Mouse (Mus musculus) bone marrow, adult 2 months (tissue): Measurements from ENCODE around the gene Grin2a. TPM values are rescaled to one million over a fixed set of nuclear protein-coding genes. Genes with fewer than 3 reads are reported as not detected.

Experiments used
- H3K27ac ChIP-seq: fragments of 200-500 bp; 2 replicates; pipeline ENCODE4 v1.5.1; 2012; ENCODE audit warnings: low read depth, mild to moderate bottlenecking, control low read depth, inconsistent platforms, low read length; ENCODE audit not compliant: control insufficient read depth, poor library complexity, insufficient read depth
- H3K4me1 ChIP-seq: fragments of 200-500 bp; 2 replicates; pipeline ENCODE4 v1.6.1; 2011; ENCODE audit warnings: low read length; ENCODE audit not compliant: control insufficient read depth, insufficient read depth
- H3K4me3 ChIP-seq: fragments of 200-500 bp; replicated peaks from 2 replicates; pipeline ENCODE3; 2011; ENCODE audit warnings: mild to moderate bottlenecking, low read depth, low read length, control low read depth; ENCODE audit not compliant: control insufficient read depth
- CTCF ChIP-seq: fragments of 200-500 bp; IDR thresholded peaks from 2 replicates; pipeline ENCODE4 v1.5.1; 2011; ENCODE audit warnings: low read length, control low read depth; ENCODE audit not compliant: control insufficient read depth, insufficient read depth
- POLR2A ChIP-seq: fragments of 200-500 bp; IDR thresholded peaks from 2 replicates; pipeline ENCODE4 v1.6.1; 2011; ENCODE audit warnings: low read depth, mild to moderate bottlenecking, control low read depth, low read length, borderline replicate concordance; ENCODE audit not compliant: control insufficient read depth
- WGBS: fragments of 180-500 bp; shearing (Covaris S2); methylation state at CpG from one replicate; pipeline ENCODE4 v1.1.7; 2018; 5-methylcytosine and 5-hydroxymethylcytosine counted together
- polyA plus RNA-seq: library from polyadenylated mRNA; stranded (reverse); fragments of >200 nt; gene quantifications from 2 replicates; pipeline ENCODE4 v1.2.4, GENCODE M21; 2011; ENCODE audit warnings: low replicate concordance; ENCODE audit not compliant: missing spikeins, insufficient read depth, insufficient read length

Grin2a gene
- polyA plus RNA-seq, 1 experiment = 0.45 TPM

DNA sequence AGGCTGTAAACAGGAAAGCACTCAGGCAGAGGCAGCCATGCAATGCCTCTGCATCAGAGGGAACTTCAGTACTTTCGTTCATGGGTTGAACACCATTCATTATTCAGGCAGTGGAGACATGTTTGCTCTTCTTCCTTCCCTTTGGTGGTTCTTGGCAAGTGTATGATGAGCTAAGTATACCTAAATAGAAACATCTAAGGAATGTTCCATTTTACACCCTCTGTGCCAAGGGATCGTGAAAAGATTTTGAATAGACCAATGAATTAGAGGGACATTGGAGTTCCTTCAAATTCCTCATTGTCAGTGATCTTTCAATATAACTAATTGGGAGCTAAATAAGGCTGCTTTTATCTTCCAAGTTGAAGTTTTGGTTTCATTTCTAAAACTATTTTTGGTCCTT, 284.0 kb downstream of the Grin2a start:
- Histone ChIP-seq H3K4me1 (no peaks in the 10 kb centered on the region), H3K4me3 (no peak overlapping the region), H3K27ac (no peak overlapping the region)
- no peak for TF ChIP-seq CTCF
- no peak for TF ChIP-seq POLR2A
- WGBS = 70% methylated on average over 2 of the region's 2 CpGs

- TF ChIP-seq POLR2A (no peak), CTCF (no peak)
- Histone ChIP-seq H3K27ac (no peak overlapping the region), H3K4me1 (no peaks in the 10 kb centered on the region), H3K4me3 (no peak overlapping the region)
- 44% methylated on average over 2 of the region's 2 CpGs for WGBS
Observed at GRCm38 (mm10) chr16:9709921-9710320, 285.4 kb downstream of the Grin2a start.

DNA sequence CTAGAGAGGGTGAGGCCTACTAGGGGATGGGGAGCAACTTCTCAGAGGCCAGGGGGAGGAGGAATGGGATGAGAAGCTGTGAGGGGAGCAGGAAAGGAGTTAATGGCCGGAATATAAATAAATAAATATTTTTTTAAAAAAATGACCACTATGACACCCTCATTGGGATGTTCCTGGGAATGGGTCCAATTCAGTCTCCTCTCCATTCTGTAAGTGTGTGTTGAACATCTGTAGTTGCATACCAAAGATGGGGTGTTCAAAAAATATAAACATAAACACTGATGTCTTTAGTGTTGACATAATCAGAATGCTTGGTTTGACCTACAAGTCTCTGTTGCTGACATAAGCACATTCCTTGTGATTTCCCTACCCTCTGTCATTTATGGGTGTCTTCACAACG, 298.2 kb downstream of the Grin2a start:
- WGBS = 68% methylated on average over 2 of the region's 2 CpGs
- Histone ChIP-seq H3K27ac (no peak overlapping the region), H3K4me1 (no peaks in the 10 kb centered on the region), H3K4me3 (no peak overlapping the region)
- no peak for TF ChIP-seq POLR2A
- no peak for TF ChIP-seq CTCF

GRCm38 (mm10) chr16:9694081-9694480, 301.3 kb downstream of the Grin2a start:
- Histone ChIP-seq H3K4me1 (no peaks in the 10 kb centered on the region), H3K4me3 (no peak overlapping the region), H3K27ac (no peak overlapping the region)
- TF ChIP-seq POLR2A (no peak), CTCF (no peak)
- 53% methylated on average over 4 of the region's 4 CpGs for whole genome bisulfite sequencing

DNA sequence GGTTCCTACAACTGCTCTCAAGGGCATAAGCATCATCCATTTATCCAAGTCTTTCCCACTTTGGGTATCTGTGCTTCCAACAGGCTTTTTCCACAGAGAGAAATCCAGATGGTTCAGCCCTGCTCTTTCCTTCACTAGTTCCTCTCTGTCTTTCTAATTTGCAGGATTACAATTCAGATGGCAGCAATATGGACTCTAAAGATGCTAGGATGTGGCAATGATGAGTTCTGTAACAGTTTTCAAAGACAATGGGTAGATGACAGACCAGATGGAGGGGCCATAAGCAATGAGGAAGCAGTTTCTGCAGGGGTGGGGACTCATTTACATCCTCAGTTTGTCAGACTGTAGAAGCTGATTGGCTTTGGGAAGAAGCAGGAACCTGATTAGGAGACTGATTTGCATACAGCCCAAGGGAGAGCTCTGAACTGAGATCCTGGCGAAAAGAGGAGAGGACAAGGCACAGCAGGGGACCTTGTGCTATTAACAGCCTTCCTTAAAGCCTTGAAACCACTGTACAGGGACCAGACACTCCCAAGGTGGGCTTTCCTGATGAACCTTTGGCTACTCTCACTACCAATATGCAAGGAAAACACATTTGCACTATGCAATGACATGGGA, 306.7 kb downstream of the Grin2a start:
- Histone ChIP-seq H3K4me1 (no peaks in the 10 kb centered on the region), H3K4me3 (no peak overlapping the region), H3K27ac (no peak overlapping the region)
- TF ChIP-seq POLR2A = no peak
- no peak for TF ChIP-seq CTCF
- WGBS = 13% methylated on average over 1 of the region's 1 CpGs

- 88% methylated on average over 4 of the region's 4 CpGs for WGBS
- H3K4me3 ChIP-seq = no peak overlapping the region
- H3K4me1 ChIP-seq = no peaks in the 10 kb centered on the region
- H3K27ac ChIP-seq = no peak overlapping the region
- no peak for TF ChIP-seq POLR2A
- no peak for TF ChIP-seq CTCF
Observed at GRCm38 (mm10) chr16:9680572-9680971, 314.8 kb downstream of the Grin2a start.

- no peak for TF ChIP-seq POLR2A
- TF ChIP-seq CTCF = no peak
- no peaks in the 10 kb centered on the region for H3K4me1 ChIP-seq
- H3K27ac ChIP-seq = no peak overlapping the region
- 79% methylated on average over 5 of the region's 5 CpGs for WGBS
- no peak overlapping the region for H3K4me3 ChIP-seq
Observed at GRCm38 (mm10) chr16:9679994-9680393, 315.4 kb downstream of the Grin2a start.

DNA sequence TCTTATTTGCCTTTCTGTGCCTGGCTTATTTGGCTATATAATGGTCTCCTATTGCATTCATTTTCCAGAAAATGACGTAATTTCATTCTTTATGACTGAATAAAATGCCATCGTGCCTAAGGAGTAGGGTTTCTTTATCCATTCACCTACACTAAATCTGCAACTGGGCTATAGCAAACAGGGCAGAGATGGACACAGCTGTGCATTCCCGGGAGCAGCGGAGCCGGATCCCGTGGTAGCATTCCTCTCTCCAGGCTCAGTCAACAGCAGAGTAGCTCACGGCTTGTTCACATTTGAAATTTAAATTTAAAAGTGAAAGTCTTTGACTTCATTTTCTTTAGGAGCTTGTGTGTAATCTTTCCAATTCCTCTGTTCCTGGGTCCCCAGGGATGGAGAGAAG, 316.6 kb downstream of the Grin2a start:
- H3K27ac ChIP-seq = no peak overlapping the region
- H3K4me3 ChIP-seq = no peak overlapping the region
- 85% methylated on average over 7 of the region's 7 CpGs for WGBS
- H3K4me1 ChIP-seq = no peaks in the 10 kb centered on the region
- TF ChIP-seq POLR2A (no peak), CTCF (no peak)

DNA sequence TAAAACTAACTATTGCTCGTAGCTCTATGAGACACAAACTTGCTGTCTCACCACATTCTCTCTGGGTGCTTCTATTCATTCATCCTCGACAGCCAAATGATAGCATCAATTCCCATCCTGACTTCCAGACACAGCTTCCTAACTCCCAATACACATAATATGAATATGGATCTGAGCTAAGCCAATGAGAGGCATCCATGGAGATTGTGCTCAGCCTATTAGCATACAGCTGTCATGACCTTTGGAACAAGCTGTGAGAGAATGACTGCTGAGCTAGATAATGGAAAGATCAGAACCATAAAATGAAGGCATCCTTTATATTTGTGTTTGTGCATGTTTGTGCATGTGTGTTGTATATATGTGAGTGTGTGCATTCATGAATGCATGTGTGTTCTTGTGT, 323.0 kb downstream of the Grin2a start:
- no peaks in the 10 kb centered on the region for H3K4me1 ChIP-seq
- WGBS = 57% methylated on average over 2 of the region's 2 CpGs
- no peak overlapping the region for H3K4me3 ChIP-seq
- no peak for TF ChIP-seq POLR2A
- TF ChIP-seq CTCF = no peak
- no peak overlapping the region for H3K27ac ChIP-seq
